Mouse (Mus musculus): ENCODE measurements around the gene Akap13. TPM values are rescaled to one million over a fixed set of nuclear protein-coding genes. Genes with fewer than 3 reads are reported as not detected.

The Akap13 gene
- polyA plus RNA-seq, 2 experiments from 2014 or later: 382 to 420 TPM

DNA sequence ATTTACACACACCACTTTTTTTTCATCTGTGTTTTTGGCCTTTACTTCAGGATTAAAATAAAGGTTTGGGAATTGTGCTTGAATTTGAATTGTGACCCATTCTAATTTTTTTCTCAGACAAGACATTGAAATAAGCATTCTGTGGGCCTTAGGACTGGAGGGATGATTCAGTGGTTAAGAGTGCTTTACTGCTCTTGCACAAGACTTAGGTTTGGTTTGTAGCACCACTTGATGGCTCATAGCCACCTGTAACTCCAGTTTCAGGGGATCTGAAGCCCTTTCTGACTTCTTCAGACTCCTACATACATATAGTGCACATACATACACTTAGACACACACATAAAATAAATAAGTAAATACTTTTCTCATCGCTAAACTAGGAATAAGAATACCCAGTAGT is 105.8 kb downstream of the Akap13 start:
- no peak for ATAC-seq

DNA sequence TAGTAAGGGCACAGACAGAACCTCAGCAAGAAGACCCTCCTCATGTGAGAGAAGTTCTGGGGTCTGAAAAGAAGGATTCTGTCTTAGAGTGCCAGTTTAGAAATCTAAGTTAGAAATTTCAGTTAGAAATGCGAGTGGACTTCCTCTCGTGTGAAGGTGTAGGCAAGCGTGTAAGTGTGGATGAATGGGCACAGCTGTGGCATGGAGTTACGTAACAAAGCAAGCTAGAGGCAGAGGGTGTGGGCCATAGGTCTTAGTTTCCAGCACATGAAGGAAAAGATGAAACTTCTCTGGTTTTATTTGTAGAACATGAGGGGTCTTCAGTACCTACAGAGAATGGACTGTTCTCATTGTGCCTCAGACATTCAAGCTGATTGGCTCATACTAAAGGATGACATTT is 112.9 kb downstream of the Akap13 start:
- no peak for ATAC-seq

DNA sequence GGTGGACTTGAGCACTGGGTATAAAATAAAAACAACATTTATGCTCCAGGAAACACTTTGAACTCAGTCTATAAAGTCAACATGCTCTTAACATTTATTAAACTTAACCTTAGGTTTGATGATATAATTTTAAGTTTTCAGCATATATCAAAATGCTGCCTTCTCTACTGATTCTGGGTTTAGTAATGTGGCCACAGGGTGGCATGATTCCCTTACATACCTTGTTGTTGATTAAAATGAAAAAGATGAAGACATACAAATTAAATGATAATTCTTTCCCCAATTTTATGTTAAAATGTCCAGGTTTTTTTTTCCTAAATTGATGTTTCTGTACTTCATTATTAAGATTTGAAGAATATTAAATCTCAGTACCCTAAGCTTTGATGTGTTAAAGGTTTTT is 113.5 kb downstream of the Akap13 start:
- ATAC-seq: no peak

DNA sequence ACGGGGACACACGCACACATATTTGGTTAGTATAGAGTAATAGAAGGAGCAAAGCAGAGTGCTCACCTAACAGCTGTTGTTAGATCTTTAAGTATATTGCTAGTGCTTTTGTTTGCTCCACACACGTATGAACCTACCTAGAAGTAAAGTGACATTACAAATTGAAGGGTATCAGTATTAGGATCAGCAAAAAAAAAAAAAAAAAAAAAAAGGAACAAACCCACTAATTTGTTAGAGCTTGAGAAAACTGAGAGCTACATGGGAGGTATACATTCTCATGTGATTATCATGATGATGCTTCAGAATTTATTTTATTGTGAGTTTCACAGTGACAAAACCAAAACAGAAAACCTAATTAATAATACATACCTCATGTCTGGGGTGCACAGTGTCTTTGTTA is 114.9 kb downstream of the Akap13 start:
- no peak for ATAC-seq

DNA sequence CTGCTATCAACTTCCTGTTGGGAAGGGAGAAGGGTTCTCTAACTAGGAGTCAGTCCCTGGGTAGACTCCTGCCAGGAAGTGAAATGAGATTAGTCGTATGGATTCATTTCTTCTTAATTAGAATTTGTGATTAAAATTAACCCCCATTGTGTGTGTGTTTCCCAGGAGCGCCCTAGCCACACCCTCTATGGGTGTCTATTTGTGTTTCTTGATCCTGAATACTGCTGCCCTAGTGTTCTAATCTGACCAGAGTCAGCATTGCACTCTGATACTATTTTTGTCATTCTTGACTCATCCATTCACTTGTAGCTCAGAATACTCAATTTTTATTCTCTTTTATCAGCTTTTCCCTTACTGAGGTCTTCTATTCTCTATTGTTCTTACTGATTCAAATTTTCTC is 115.7 kb downstream of the Akap13 start:
- ATAC-seq: no peak

DNA sequence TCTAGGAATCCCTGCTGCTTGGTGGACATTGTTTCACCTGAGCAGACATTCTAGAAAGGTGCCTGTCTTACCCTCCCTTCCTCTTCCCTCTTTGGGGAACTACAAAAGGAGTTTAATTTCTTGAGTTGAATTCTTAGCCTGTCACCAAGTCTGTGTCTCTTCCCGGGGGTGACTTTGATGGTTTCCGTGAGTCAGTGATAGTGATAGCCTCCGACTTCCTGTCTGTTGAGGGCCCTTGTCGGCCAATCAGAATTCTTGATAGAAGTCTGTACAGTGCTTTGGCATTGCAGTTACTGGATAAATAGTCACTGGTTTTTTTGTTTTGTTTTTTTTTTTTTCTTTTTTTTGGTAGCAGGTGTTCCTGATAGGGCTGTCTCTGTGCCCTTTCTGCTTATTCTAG is 116.8 kb downstream of the Akap13 start:
- peak; percentile 86 for ATAC-seq

DNA sequence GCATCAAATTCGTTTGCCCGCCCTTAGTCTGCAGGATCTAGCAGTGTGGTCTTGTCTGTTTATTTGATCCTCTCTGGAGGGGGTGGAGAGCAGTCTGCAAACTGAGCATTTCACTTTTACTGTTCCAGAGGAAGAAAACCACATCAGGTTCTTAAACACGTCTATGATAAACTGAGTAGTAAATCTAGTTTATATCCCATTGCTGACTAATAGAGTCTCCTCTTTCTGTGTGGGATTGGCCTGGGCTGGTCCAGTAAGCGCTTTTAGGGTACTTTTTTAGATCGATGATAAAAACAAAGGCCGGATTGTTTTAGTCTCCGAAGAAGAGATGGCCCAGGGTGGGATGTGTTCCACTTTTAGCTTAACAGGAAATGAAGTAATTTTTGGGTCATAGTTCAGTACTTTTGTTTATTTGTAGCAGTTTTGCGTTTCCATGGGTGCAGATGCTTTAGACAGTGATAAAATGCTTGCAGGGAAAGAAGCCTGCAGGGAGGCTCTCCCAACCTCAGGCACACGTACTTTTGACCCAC is 119.9 kb downstream of the Akap13 start:
- peak; percentile 56 for ATAC-seq

DNA sequence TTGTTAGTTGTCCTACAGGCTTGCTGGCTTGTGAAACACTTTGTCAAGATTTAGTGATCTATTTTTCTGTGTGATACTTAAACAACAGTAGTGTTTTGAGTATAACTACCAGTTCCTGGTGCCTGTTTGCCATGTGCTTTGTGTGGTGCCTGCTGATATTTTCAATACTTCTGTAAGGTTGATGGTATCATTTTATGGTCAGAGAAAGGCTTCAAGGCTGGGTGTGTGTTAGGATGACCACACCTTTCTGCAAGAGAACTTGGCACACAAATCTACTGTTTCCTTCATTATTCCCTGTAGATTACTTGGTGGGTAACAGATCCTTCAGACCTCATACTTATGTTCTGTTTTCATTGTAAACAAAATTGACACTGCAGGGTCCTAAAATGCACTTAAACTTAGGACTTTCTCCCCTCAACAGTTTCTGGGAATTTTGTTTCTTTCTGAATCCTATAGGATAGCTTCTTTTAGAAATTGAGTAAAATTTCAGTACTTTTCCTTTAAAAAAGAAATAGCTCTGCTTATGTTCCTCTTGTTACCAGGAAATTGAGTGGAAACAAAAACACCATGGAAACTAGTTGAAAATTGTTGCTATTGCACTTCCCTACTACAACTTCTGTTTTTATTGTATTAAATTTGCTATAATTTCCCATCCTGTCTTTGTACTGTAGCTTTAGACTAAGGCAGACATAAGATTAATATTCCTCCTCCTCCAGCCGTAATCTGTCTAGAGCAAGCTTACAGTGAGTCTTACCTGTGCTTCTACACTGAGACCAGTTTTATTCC is 120.7 kb downstream of the Akap13 start:
- ATAC-seq: no peak

DNA sequence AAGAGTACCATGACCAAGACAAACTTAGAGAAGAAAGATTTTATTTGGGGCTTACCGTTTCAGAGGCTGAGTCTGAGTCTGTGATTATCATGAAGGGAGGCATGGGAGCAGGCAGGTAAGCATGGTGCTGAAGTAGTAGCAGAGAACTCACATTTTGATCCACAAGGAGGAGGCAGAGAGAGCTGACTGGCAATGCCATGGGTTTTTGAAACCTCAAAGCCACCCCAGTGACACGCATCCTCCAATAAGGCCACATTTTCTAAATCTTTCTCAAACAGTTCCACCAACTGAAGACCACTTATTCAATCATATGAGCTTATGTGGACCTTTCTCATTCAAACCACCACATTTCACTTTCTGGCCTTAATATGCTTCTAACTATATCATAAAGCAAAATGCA is 121.5 kb downstream of the Akap13 start:
- no peak for ATAC-seq

DNA sequence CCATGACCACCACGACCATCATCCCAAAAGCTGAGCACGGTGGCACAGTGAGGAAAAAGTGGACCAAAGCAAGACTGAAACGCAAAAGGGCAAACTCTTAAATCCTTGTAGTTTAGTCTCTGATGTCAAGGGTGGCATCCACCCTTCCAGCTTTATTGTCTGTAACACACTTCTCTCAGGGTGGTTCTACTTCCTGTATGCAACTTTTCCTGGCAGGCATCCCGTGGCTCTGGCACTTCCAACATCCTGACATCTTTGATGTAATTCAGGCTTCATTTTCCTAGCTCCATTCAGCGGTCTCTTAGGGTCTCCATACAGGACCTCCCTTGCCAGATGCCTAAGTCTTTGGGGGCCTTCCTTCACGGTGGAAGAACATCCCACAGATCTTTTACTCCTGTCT is 122.0 kb downstream of the Akap13 start:
- ATAC-seq: no peak

DNA sequence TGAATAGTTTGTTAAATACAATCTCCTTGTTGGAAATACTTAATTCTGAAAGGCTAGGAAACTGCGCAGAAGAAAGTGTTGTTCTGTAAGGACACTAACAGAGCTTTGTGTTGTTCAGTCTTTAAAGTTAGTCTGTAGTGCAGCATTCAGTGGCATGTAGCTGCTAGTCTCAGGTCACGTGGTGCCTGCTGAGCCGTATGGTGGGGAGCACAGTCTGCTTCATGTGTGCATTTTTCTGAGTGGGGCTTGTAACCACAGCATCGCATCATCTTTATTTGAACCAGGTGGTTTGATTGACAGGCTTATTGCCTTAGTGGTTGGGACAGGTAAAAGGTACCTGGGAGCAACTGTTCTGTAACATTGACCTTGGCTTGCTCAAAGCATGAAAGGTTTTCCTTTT is 123.3 kb downstream of the Akap13 start:
- ATAC-seq: no peak

DNA sequence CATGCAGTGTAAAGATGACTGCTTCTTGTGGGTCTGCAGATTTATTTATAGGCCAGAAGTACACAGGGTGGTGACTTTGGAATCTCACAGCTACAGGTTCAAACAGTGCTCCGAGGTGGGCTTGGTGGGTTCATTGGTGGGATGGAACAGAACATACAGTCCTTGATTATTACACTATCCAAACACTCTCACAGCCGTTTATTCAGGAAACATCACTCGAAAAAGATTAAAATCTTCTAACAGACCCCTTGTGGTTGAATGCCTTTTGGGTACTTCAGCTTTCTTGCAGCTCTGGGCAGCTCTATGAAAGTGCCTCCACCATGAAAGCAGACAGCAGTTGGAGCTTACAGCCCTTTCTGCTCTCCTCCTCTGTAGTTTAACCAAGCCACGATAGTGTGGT is 126.8 kb downstream of the Akap13 start:
- ATAC-seq: no peak

DNA sequence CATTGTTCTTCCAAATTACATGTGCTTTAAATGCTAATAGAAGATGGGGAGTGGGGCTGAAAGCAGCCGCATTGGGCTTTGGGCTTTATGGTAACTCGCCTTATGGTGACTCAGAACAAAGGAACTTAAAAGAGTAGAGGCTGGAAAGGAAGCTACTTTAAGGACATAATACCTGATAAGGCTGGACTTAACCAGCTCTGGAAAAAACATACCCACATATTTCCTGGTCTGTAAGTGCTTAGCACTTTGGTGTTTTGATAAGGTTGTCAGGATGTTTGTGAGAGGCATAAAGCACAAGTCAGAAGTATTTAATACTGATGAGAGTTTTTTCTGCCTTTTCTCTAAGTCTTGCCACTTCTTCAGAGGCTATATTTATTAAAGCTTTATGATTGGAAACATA is 128.8 kb downstream of the Akap13 start:
- ATAC-seq: peak; percentile 25

DNA sequence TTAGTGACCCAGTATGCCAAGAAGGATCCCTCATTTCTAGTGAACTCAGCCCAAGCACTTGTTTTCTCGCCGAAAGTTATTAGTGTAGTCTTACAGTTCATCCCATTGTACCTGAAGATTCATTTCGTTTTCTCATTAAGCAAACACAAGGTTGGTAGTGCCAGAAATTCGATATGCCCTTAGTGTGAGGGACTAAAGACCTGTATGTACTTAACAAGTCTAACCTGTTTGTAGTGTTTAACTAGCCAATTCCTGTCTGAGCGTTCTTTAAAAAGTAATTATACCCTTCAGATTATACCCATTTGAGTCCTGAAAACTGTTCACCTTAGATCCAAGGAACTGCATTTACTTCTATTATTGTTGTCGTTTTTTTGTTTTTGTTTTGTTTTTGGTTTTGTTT is 130.1 kb downstream of the Akap13 start:
- ATAC-seq: no peak

DNA sequence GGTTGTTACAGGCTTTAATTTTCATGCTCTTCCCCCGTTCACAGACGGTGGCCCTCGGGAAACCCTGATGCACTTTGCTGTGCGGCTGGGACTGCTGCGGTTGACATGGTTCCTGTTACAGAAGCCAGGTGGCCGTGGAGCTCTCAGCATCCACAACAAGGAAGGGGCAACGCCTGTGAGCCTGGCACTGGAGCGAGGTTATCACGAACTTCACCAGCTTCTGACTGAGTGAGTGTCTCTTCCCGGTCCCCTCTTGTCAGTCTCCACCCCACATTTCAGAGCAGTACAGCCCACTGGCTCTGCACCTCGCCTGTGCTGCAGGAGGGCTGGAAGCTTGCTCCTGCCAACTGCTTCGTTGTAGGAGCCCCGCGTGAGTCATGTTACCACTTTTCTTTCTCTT is 130.8 kb downstream of the Akap13 start:
- ATAC-seq: peak; percentile 74

DNA sequence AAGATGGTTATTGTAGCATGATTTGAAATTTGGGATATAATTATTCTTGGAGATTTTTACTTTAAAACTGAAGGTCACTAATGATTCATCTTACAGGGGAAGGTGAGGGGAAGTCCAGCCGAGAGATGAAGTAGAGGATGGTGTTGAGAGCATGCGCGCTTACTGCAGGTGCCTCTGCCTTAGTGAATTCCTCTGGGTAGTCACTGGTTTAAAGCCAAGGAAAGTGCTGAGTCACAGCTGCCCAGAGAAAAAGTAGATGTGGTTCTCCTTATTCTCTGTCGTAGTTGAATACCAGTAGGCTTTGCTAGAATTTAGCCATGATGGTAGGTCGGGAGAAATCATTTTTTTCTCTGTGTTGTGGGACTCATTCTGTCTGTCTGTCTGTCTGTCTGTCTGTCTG is 132.4 kb downstream of the Akap13 start:
- peak; percentile 27 for ATAC-seq

DNA sequence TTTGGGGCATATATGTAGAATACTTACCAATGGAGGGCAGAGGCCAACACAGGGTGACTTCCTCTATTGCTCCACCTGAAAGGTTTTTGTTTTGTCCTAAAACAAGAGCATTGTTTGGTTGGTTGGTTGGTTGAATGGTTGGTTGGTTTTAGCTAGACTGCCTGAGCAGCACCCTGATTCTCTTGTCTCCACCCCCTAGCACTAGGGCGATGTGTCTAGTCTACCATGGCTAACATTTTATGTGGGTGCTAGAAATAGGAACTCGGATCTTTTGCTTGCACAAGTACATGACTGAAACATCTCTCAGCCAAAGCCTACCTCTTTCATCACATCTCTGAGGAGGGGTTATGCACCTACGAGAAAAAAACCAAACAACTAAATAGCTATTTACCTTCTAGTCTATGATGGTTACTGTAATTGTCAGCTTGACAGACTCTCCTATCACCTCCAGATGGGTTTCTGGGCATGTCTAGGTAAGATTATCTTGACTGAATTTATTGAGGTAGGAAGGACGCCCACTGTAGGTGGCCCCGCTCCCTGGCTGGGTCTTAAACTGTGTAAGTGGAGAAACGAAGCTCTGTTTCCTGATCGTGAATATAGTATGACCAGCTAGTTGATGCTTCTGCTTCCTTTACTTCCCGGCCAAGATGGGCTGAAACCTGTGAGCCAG is 134.1 kb downstream of the Akap13 start:
- ATAC-seq: peak; percentile 12

DNA sequence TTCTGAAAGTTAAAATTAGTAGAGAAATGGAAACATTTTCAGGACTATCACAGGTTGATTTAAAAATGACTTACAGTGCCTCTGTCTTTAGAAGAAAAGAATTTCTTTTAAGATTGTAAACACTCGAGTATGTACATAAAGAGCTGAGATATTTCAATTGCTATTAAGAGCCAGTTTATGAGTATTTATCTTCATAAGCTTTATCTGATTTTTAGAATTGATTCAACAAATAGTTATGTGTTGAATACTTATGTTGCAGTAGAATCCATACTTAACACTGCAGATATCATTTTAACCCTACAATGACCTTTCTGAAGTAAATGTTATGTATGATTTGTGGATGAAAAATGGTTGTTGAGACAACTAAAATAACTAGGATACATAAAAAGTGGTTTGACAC is 136.6 kb downstream of the Akap13 start:
- no peak for ATAC-seq

DNA sequence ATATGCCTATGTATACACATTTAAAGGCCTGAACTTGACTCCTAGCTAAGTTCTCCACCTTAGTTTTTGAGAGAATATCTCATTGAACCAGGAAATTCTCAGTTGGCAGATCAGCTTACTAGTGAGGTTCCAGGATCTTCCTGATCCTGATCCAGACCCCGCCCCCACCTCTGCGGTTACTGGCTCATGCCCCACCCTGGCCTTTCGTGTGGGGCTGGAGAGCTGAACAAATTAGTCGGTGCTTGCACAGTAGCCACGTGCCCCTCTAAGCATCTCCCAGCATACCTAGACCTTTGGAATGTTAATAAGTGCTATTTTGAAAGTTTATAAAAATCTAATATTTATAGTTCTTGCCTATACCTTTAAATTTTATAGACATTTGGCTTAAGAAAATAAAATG is 139.5 kb downstream of the Akap13 start:
- ATAC-seq: no peak

DNA sequence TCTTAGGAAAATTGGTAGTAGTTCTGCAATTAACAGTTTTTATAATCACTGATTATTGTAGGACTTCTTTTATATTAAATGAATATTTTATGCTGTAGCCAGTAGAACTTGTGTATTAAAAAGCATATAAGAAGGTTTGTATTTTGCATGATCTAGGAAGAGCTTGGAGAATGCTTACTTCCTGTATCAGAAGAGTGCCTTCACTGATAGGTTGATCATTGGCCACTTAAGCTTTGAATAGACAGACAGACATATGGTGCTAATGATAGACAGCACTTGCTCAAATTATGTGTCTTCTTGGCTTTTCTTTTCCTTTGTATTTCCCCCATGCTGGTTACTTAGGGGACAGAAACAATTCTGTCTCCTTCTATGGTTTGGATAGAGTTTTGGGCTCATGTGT is 139.9 kb downstream of the Akap13 start:
- peak; percentile 40 for ATAC-seq

DNA sequence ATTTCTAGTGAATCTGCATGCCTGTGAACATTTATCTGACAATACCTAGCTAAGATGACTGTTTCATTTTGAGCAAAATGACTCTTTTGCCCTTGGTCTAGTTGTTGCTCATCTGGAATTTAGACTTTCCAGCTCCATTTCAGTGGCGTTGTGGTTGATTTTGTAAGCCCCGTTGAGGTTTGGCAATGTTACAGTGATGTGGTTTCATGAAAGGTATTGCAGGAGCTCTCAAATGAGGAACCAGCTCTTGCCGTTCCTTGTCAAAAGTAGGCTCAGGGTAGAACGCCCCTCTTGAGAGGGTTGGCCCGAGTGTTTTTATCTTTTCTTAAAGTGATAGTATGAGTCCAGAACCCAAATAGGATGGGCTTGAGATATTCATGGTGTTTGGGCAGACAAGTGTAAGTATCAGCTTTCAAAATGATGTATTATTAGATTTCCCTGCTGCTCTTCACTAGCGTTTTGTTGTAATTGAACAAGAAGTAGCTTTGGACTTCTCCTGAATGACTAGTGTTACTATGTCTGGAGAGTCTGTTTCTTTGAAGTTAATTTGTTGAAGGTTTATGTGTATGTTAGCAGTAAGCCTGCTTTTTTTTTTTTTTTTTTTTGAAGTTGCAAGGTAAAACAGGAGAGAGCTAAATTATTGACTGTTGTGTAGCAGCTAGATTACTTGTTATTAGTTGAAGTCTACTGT is 140.9 kb downstream of the Akap13 start:
- ATAC-seq: peak; percentile 50

DNA sequence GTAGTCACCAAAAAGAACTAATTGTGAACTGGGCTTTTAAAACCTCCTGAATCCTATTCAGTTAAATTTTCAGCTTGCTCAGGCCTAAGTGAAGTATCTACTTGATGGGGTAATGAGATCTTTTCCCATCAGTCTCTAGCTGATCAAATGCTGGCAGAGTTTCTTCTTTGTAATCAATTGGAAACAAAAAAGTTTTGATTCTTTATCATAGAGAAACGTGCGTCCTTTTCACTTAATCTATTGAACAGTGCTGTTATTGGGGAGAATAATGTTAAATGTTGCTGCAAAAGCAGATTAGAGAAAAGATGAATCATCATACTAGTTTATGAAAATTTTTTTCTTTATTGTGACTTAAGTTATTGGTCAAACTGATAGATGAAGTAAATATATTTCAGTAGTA is 142.5 kb downstream of the Akap13 start:
- ATAC-seq: no peak

DNA sequence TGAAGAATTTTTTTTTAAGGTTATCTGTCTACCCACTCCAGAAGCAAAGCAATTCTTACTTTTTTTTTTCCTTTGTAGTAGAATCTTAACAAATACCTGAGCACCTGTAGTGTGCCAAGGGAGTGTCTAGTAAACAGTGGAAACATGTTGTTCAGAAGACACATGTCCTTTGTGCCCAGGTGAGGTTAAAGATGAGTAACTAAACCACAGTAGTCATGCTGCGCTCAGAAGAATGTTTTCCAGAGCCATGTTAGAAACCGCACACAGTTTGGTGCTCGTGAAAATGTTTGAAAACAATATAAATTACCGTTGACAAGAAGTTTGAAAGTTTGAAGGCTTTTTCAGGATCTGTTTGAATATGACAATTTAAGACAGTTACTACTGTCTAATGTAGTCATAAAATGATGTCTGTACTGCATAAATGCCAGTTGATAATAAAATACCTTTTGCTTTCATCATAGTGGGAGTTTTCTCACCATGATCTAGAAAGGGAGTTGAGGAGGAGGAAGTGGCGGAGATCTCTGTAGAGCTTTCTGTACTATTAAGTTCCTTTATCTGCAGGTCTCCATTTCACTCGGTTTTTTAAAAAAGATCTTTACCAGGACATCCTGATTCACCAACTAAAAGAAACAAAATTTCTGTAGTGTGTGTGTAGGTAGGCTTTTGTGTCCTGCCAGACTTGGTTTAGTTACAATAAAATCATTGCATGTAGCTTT is 145.2 kb downstream of the Akap13 start:
- peak; percentile 72 for ATAC-seq
